Mouse (Mus musculus) lung, postnatal 4 days (tissue): Measurements from ENCODE around the gene Pnpo.
A peak's percentile ranks its signal among the peaks of the same experiment; 100 is the strongest.

ENCODE experiments used
- DNase-seq, 2 experiments: peaks; one replicate each; pipeline ENCODE4 v3.0.0; 2021

Pnpo gene

DNA sequence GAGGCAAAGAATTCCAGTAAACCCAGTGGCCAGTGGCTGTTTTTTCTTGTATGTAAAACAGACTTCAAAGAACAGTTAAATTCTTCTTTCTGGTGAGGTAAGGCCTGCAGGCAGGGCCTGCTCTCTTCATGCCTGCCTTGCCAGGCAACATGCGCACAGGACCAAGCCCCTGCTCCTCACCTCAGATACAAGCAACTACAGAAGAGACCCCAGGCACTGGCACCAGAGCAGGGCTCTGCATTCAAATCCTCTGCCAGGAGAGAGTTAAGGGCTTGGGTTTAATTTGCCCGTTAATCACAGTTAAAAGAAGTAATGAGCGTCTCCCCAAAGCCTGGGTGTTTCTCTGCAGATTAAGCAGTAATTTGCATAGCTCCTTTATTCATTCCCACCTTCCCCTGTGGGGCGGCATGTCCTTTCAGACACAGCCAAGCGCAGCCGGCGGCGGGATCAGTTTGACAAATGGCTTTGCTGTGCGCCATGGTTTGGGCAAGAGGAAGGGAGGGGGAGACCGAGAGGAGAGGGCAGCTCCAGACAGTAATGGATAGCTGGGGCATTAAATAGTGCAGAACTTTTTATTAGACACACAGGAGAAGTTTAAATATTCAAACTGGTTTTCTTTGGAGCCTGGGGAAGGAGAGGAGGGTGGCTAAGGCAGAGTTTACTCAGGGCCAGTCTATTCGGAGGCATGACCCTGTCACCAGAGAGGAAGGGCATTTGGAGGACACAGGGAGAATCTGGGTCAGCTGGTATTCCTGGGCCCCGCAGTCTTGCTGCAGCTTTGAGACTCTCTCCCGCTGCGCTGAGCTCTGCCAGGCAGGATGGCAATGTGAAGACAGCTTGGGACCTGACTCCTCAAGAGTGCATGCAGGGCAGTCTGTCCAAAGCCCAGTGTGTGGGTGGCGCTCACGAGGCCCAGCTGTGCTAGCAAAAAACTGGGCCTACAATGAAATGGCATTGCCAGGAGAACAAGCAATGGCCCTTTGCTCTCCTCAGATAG lies 40.8 kb downstream of the Pnpo start:
- DNase-seq: no peak

DNA sequence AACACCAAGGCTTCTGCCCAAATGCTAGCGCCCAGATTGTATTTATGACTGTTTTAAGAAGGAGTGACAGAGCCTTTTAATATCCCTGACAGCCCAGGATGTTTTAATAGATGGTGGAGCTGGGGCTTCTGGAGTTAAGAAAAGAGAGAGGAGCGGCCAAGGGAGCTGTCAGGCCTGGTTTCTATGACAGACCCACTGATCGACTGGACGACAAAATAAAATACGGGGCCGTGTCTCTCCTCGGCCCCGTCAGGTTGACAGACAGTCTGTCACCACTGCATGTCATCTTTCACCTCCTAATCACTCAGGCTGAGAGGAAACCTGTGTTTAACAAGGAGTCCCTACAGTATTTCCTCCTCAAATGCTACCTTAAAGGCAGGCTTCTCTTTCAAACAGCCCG lies 42.5 kb downstream of the Pnpo start:
- no peak for DNase-seq

DNA sequence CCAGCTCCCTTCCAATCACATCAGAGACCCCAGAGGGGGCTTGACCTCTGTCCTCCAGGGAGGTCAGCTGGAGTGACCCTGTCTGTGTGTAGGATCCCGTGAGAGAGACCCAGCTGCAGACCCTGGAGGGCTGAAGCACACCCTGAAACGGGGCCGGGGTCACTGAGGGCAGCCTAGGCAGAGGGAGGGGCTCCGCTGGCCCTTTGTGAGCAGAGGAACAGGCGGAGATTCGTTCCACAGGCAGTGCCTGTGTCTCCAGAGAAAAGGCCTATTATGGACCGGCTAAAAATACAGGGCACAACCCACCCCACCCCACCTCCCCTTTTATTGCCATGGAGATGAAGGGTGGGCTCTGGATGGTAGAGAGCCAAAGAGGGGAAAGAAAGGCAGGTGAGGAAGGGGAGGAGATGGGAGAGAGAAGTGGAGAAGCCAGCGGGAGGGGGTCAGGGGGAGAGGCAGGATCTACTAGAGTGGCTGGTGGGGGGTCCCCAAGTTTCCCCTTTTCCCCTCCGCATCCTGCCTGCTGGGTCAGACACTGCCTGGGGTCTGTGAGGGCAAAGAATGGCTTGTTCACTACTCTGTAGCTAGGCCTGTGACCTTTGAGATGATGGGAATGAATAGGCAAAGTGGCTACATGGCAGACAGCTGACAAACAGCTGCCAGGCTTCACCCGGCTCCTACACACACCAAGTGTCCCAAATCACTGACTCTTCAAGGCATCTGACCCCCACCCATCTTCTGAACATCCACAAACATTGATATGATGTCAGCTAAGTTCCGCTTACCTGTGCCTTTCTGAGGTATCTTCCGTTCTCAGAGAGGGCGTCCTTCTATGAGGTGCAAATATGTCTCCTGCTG lies 44.1 kb downstream of the Pnpo start:
- peak in 1 of 2 experiments; percentile 57 for DNase-seq

- DNase-seq: no peak
Observed at GRCm38 (mm10) chr11:96895886-96896285, 47.9 kb downstream of the Pnpo start.

- DNase-seq: no peak
Observed at GRCm38 (mm10) chr11:96893203-96893842, 50.5 kb downstream of the Pnpo start.

GRCm38 (mm10) chr11:96891784-96892527 lies 51.8 kb downstream of the Pnpo start:
- DNase-seq: no peak
